Mouse (Mus musculus) gastrocnemius, adult 18-20 months (tissue): Measurements from ENCODE around the gene Garem2. TPM values are rescaled to one million over a fixed set of nuclear protein-coding genes. Genes with fewer than 3 reads are reported as not detected.
"Not testable (repeated sequence)": the region's sequence is repeated elsewhere in the genome, so short reads cannot be mapped to it uniquely, and the experiment has no call there.

ENCODE experiments used
- DNase-seq: peaks from one replicate; pipeline ENCODE4 v3.0.0; 2021; ENCODE audit warnings: low spot score
- long read RNA-seq, 2 experiments: library from polyadenylated mRNA; stranded (forward); transcript quantifications; one replicate each; pipeline ENCODE4 v2.0.0; 2021
- total RNA-seq, 2 experiments: library from RNA; stranded (reverse); gene quantifications; 2 replicates each; pipeline ENCODE4 v1.2.3; 2021

Garem2 gene
- not detected for total RNA-seq
- long read RNA-seq, experiment 1: 0 reads
- long read RNA-seq, experiment 2: 0 reads

- DNase-seq: no peak
Observed at GRCm38 (mm10) chr5:30104841-30105667, at the start of gene Garem2. Gene Garem2 (plus strand): TSS chr5:30105161.

GRCm38 (mm10) chr5:30058216-30058731 is 46.7 kb upstream of the Garem2 start:
- no peak for DNase-seq

GRCm38 (mm10) chr5:30059607-30060006 is 45.4 kb upstream of the Garem2 start:
- not testable (repeated sequence) for DNase-seq

- DNase-seq: no peak
Observed at GRCm38 (mm10) chr5:30067726-30068125, 37.2 kb upstream of the Garem2 start.

- no peak for DNase-seq
Observed at GRCm38 (mm10) chr5:30071677-30072076, 33.3 kb upstream of the Garem2 start.

- no peak for DNase-seq
Observed at GRCm38 (mm10) chr5:30072377-30072776, 32.6 kb upstream of the Garem2 start.

GRCm38 (mm10) chr5:30072825-30073821 is 31.8 kb upstream of the Garem2 start, which contains the start of gene Tyms:
Gene Tyms (minus strand): TSS chr5:30073617.
- DNase-seq: peak; percentile 63

GRCm38 (mm10) chr5:30092701-30093100 is 12.3 kb upstream of the Garem2 start:
- no peak for DNase-seq

GRCm38 (mm10) chr5:30094399-30094798 is 10.6 kb upstream of the Garem2 start:
- DNase-seq: no peak

- DNase-seq: no peak
Observed at GRCm38 (mm10) chr5:30095731-30096130, 9.2 kb upstream of the Garem2 start.

- DNase-seq: no peak
Observed at GRCm38 (mm10) chr5:30098260-30098659, 6.7 kb upstream of the Garem2 start.

GRCm38 (mm10) chr5:30103340-30103739 is 1.6 kb upstream of the Garem2 start:
- no peak for DNase-seq

- DNase-seq: no peak
Observed at GRCm38 (mm10) chr5:30104339-30104738, 622 bp upstream of the Garem2 start.

GRCm38 (mm10) chr5:30105668-30106300 is 823 bp downstream of the Garem2 start, which contains the start of gene 3110082J24Rik:
Gene 3110082J24Rik (minus strand): TSS chr5:30106086.
- DNase-seq: no peak

GRCm38 (mm10) chr5:30106756-30107155 is 1.8 kb downstream of the Garem2 start:
- no peak for DNase-seq

GRCm38 (mm10) chr5:30107186-30107585 is 2.2 kb downstream of the Garem2 start:
- DNase-seq: no peak

GRCm38 (mm10) chr5:30107611-30108041 is 2.7 kb downstream of the Garem2 start:
- no peak for DNase-seq

GRCm38 (mm10) chr5:30108233-30108632 is 3.3 kb downstream of the Garem2 start:
- DNase-seq: no peak

GRCm38 (mm10) chr5:30109899-30110298 is 4.9 kb downstream of the Garem2 start:
- DNase-seq: no peak

- no peak for DNase-seq
Observed at GRCm38 (mm10) chr5:30110371-30111060, 5.6 kb downstream of the Garem2 start.
